Mouse (Mus musculus): ENCODE measurements at regions not wholly inside any gene's neighbourhood (a gene's known extent, or its start where the extent isn't known, plus 50 kb on each side); places are given as distances from the start of the nearest gene placed in this dataset.

GRCm38 (mm10) chr9:98673461-98674114 is 72.1 kb upstream of the Mrps22 start:
- Histone ChIP-seq H3K27ac (ENCODE audit: low read length) (no peak overlapping the region), H3K4me2 (replicated peaks; ENCODE audit: low read depth, low read length) (no peak overlapping the region), H3K4me1 (ENCODE audit: control insufficient read depth, insufficient read depth, low read length) (no peaks in the 10 kb centered on the region), H3K27me3 (ENCODE audit: control insufficient read depth, insufficient read depth, low read length) (no peaks in the 10 kb centered on the region), H3K9ac (replicated peaks; ENCODE audit: low read depth, low read length) (no peak overlapping the region), H3K4me3 (ENCODE audit: low read depth, low read length) (no peak overlapping the region), H3K9me3 (ENCODE audit: control insufficient read depth, low read depth, low read length) (no peaks in the 10 kb centered on the region), H3K36me3 (ENCODE audit: control insufficient read depth, insufficient read depth, low read length) (no peaks in the 10 kb centered on the region)
- 81% methylated on average over 13 of the region's 13 CpGs for WGBS
- ATAC-seq (ENCODE audit: insufficient number of reproducible peaks, insufficient read depth, low FRiP score, low read depth) = no peak

- ATAC-seq (ENCODE audit: insufficient number of reproducible peaks, insufficient read depth, low FRiP score, low read depth) = no peak
- Histone ChIP-seq H3K4me1 (ENCODE audit: control insufficient read depth, insufficient read depth, low read length) (no peaks in the 10 kb centered on the region), H3K4me2 (replicated peaks; ENCODE audit: low read depth, low read length) (no peak overlapping the region), H3K36me3 (ENCODE audit: control insufficient read depth, insufficient read depth, low read length) (no peaks in the 10 kb centered on the region), H3K27me3 (ENCODE audit: control insufficient read depth, insufficient read depth, low read length) (no peaks in the 10 kb centered on the region), H3K9ac (replicated peaks; ENCODE audit: low read depth, low read length) (no peak overlapping the region), H3K9me3 (ENCODE audit: control insufficient read depth, low read depth, low read length) (no peaks in the 10 kb centered on the region), H3K4me3 (ENCODE audit: low read depth, low read length) (no peak overlapping the region), H3K27ac (ENCODE audit: low read length) (no peak overlapping the region)
- 30% methylated on average over 9 of the region's 9 CpGs for WGBS
These were observed 70.9 kb upstream of the Mrps22 start for GRCm38 (mm10) chr9:98672361-98672760.

GRCm38 (mm10) chr9:98668423-98669330 is 67.2 kb upstream of the Mrps22 start:
- WGBS = 83% methylated on average over 23 of the region's 23 CpGs
- Histone ChIP-seq H3K9ac (replicated peaks; ENCODE audit: low read depth, low read length) (no peak overlapping the region), H3K27me3 (ENCODE audit: control insufficient read depth, insufficient read depth, low read length) (no peaks in the 10 kb centered on the region), H3K4me3 (ENCODE audit: low read depth, low read length) (no peak overlapping the region), H3K9me3 (ENCODE audit: control insufficient read depth, low read depth, low read length) (no peaks in the 10 kb centered on the region), H3K36me3 (ENCODE audit: control insufficient read depth, insufficient read depth, low read length) (no peaks in the 10 kb centered on the region), H3K4me2 (replicated peaks; ENCODE audit: low read depth, low read length) (no peak overlapping the region), H3K27ac (ENCODE audit: low read length) (no peak overlapping the region), H3K4me1 (ENCODE audit: control insufficient read depth, insufficient read depth, low read length) (no peaks in the 10 kb centered on the region)
- no peak for ATAC-seq (ENCODE audit: insufficient number of reproducible peaks, insufficient read depth, low FRiP score, low read depth)

GRCm38 (mm10) chr9:98667072-98667471 is 65.6 kb upstream of the Mrps22 start:
- Histone ChIP-seq H3K27me3 (ENCODE audit: control insufficient read depth, insufficient read depth, low read length) (no peaks in the 10 kb centered on the region), H3K9ac (replicated peaks; ENCODE audit: low read depth, low read length) (no peak overlapping the region), H3K4me3 (ENCODE audit: low read depth, low read length) (no peak overlapping the region), H3K27ac (ENCODE audit: low read length) (no peak overlapping the region), H3K4me1 (ENCODE audit: control insufficient read depth, insufficient read depth, low read length) (no peaks in the 10 kb centered on the region), H3K36me3 (ENCODE audit: control insufficient read depth, insufficient read depth, low read length) (no peaks in the 10 kb centered on the region), H3K9me3 (ENCODE audit: control insufficient read depth, low read depth, low read length) (no peaks in the 10 kb centered on the region), H3K4me2 (replicated peaks; ENCODE audit: low read depth, low read length) (no peak overlapping the region)
- WGBS = 84% methylated on average over 3 of the region's 3 CpGs
- peak; percentile 42; the same call in 1 of the 2 replicates for ATAC-seq (ENCODE audit: insufficient number of reproducible peaks, insufficient read depth, low FRiP score, low read depth)

- H3K9me3 ChIP-seq (ENCODE audit: control insufficient read depth, low read depth, low read length) = no peaks in the 10 kb centered on the region
- H3K4me2 ChIP-seq (replicated peaks; ENCODE audit: low read depth, low read length) = no peak overlapping the region
- ATAC-seq (ENCODE audit: insufficient number of reproducible peaks, insufficient read depth, low FRiP score, low read depth) = no peak
- H3K4me3 ChIP-seq (ENCODE audit: low read depth, low read length) = no peak overlapping the region
- no peak overlapping the region for H3K9ac ChIP-seq (replicated peaks; ENCODE audit: low read depth, low read length)
- H3K27me3 ChIP-seq (ENCODE audit: control insufficient read depth, insufficient read depth, low read length) = no peaks in the 10 kb centered on the region
- no peak overlapping the region for H3K27ac ChIP-seq (ENCODE audit: low read length)
- no peaks in the 10 kb centered on the region for H3K36me3 ChIP-seq (ENCODE audit: control insufficient read depth, insufficient read depth, low read length)
- no peaks in the 10 kb centered on the region for H3K4me1 ChIP-seq (ENCODE audit: control insufficient read depth, insufficient read depth, low read length)
- 51% methylated on average over 3 of the region's 3 CpGs for WGBS
These were observed 61.6 kb upstream of the Mrps22 start for GRCm38 (mm10) chr9:98663011-98663410.

GRCm38 (mm10) chr9:98651681-98652080 is 50.2 kb upstream of the Mrps22 start:
- 70% methylated on average over 2 of the region's 2 CpGs for WGBS
- Histone ChIP-seq H3K4me1 (ENCODE audit: control insufficient read depth, insufficient read depth, low read length) (peaks cover 3% of the 10 kb centered on the region; the same call in 1 of the 2 replicates), H3K27me3 (ENCODE audit: control insufficient read depth, insufficient read depth, low read length) (no peaks in the 10 kb centered on the region), H3K9me3 (ENCODE audit: control insufficient read depth, low read depth, low read length) (no peaks in the 10 kb centered on the region), H3K9ac (replicated peaks; ENCODE audit: low read depth, low read length) (no peak overlapping the region), H3K4me3 (ENCODE audit: low read depth, low read length) (no peak overlapping the region), H3K36me3 (ENCODE audit: control insufficient read depth, insufficient read depth, low read length) (no peaks in the 10 kb centered on the region), H3K27ac (ENCODE audit: low read length) (no peak overlapping the region), H3K4me2 (replicated peaks; ENCODE audit: low read depth, low read length) (no peak overlapping the region)
- no peak for ATAC-seq (ENCODE audit: insufficient number of reproducible peaks, insufficient read depth, low FRiP score, low read depth)
